Mouse (Mus musculus): ENCODE measurements at regions not wholly inside any gene's neighbourhood (a gene's known extent, or its start where the extent isn't known, plus 50 kb on each side); places are given as distances from the start of the nearest gene placed in this dataset.

DNA sequence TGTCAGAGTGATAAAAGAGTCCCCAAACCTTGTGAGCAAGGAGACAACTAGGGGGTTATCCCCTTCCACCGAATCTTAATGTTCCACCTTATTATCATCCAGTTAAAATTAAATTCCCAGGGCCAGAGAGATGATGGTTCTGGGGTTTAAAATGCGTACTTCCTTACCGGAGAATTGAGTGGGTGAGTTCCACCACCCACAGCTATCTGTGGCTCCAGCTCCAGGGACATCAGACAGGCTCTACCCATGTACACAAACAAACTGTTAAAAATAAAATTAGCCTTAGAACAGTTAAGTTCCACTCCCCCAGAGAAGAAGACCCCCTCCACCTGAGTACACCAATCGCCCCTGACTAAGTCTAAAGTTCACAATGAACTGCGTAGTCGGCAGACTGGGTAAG lies 52.0 kb upstream of the Mgat5 start:
- DNase-seq (ENCODE audit: low spot score), result no peak

DNA sequence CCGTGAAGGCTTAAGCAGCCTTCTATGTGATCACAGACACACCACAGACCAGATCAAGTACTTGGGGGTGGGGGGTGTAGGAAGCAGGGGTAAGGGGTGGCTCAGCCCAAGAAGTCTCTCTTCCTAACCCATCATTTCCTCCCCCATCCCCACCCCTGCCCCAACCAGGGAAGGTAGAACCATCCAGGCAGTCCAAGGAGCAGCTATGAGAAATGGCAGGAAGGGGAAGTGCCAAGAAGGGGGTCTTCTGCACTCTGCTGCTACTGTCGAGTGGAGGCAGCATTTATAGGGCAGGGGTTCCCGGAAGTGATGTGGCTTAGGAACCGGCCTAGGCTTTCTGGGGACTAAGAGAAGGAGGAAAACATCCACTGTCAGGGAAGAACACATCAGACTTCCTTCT lies 69.3 kb upstream of the Mgat5 start:
- no peak for DNase-seq (ENCODE audit: low spot score)

GRCm38 (mm10) chr1:127131871-127132270 lies 72.9 kb upstream of the Mgat5 start:
- no peak for DNase-seq (ENCODE audit: low spot score)

- no peak for DNase-seq (ENCODE audit: low spot score)
Measured at GRCm38 (mm10) chr1:127124862-127125261, 80.0 kb upstream of the Mgat5 start.

DNA sequence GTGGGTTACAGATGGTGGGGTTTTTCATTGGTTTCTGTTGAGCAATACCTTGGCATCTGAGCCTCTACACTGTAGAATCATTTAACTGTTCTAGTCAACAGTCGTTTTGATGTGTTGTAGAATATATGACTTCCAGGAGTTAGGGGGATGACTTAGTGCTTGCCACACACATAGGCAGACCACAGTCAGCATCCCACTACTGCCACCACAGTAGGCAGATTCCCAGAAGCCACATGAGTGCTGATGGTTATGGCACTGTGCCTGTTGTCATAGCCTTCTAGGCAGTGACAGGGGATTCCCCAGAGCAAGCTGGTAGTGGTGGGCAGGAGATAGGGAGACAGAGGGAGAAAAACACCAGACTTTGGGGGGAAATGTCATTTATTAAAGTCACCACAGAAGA lies 86.8 kb upstream of the Mgat5 start:
- no peak for DNase-seq (ENCODE audit: low spot score)

GRCm38 (mm10) chr1:127107485-127107884 lies 97.3 kb upstream of the Mgat5 start:
- no peak for DNase-seq (ENCODE audit: low spot score)

GRCm38 (mm10) chr1:127105861-127106260 lies 99.0 kb upstream of the Mgat5 start:
- no peak for DNase-seq (ENCODE audit: low spot score)

DNA sequence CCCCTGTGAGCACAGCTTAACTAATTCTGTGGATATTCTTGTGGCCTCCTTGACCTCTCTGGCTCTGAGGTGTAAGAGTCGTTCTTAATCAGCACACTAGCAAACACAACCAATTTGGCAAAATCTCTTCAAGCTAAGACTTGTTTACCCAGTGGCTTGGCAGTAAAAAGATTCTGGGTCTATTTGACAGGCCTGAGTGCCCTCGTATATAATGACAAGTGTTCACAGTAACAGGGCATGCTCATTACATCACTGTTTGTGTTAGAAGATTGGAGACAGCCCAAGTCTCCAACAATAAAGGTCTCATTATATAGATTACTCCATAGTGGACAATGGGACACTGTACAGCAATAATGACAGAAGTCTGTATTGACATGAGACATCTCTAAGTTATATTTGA lies 101.2 kb upstream of the Mgat5 start:
- no peak for DNase-seq (ENCODE audit: low spot score)

- no peak for DNase-seq (ENCODE audit: low spot score)
Measured at GRCm38 (mm10) chr1:127098871-127099420, 105.9 kb upstream of the Mgat5 start.

DNA sequence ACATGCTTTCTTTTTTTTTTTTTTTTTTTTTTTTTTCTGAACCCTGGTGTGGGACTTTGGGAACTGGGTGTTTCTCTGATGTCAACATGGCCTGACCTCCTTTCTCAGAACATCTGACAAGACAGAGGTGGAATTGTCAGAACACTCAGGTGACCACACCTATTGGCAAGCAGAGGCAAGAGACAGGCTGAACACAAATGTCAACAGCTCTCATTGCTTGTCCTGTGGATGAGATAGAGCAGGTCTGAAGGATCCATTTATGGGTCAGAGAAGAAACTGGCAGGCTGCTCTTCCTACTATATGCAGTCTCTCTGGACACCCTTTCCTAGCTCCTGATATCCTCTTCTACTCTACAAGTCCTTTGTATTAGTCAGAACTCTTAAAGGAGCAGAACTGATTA lies 117.2 kb upstream of the Mgat5 start:
- DNase-seq (ENCODE audit: low spot score), result no peak

GRCm38 (mm10) chr1:127085988-127086387 lies 118.8 kb upstream of the Mgat5 start:
- DNase-seq (ENCODE audit: low spot score), result no peak

DNA sequence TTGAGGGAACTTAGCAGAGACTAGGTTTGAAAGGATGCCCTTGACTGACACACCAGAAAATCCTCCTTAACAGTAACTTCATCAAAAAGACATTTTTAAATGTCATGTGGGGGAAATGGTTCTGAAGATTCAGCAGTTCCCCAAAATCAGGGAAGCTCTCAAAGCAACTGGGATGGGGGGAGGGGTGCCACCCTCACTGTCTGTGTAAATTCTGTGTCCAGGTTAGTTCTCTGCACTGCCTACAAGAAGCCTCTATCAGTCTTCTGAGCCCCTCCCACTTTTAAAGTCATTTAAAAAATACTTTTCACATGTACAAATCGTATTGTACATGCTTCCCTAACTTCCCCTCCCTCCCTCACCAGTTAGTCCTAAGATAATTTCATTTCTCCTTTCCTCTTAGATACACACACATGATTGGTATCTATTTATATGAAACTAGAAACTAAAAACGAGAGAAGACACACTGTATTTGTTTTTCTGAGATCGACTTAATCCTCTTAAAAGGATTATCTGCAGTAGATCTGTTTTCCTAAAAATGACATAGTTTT lies 121.0 kb upstream of the Mgat5 start:
- DNase-seq (ENCODE audit: low spot score), result no peak

- no peak for DNase-seq (ENCODE audit: low spot score)
Measured at GRCm38 (mm10) chr1:127079012-127079411, 125.8 kb upstream of the Mgat5 start.

DNA sequence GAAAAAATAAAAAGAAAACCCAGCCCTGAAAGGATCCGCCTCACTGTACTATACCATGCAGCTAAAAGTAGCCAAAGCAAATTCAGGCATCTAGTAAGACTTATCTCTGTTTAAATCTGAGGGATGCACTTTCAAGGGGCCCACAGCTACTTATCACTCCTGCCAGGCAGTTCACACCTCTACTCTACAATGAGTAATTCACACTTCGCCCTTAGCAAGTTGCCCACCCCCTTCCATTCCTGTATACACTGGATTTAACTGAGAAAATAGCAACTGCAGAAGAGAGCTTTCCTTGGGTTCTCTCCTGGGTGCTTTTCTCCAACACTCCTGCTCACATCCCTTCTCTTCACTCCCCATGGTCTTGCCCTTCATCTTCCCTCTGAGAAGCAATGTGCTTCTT lies 142.4 kb upstream of the Mgat5 start:
- DNase-seq (ENCODE audit: low spot score), result no peak

DNA sequence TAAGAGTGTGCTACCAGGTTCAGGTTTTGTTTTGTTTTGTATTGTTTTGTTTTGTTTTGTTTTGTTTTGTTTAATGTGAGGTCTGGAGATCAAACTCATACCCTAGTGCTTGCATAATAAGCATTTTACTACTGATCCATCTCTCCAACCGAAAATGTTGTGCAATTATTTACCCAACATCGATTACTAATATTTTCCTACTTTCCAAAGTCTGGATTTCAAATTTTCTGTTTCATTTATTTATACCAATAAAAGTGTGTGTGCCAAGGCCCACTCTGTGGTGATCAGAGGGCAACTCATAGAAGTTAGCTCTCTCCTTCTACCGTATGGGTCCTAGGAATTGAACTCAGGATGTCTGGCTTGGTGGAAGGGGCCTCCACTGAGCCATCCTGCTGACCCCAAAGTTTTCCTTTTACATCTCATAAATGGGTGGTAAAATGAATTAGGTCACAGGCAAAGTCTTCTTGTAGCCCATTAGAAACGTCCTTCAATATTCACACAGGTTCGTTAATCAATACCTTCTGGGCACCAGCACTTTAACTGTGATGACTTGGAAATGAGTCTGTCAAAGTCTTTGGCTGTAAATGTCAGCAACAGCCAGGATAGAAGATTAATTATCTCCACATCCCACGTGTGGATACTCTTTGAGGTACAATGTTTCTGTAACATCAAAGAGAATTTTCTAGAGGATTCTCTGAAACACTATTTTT lies 158.9 kb upstream of the Mgat5 start:
- DNase-seq (ENCODE audit: low spot score), result no peak

- no peak for DNase-seq (ENCODE audit: low spot score)
Measured at GRCm38 (mm10) chr1:127034748-127035147, 170.1 kb upstream of the Mgat5 start.

DNA sequence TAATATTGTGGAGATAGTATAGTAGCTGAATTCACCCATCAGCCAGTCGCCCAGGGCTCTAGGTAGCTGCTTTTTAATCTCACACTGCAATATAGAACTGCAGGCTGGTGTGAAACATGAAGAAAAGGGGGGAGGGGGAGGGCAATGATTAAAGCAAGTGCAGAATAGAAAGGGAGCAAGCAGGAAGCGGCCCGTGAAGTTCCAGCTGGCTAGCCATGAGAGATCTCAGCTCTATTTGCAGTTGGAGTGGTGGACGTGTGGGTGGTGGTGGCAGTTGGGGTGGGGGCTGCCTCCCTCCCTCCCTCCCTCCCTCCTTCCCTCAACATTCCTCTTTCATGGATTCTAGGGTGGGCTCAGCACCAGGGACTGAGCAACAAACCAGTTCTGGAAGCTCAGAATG lies 173.3 kb upstream of the Mgat5 start:
- no peak for DNase-seq (ENCODE audit: low spot score)

DNA sequence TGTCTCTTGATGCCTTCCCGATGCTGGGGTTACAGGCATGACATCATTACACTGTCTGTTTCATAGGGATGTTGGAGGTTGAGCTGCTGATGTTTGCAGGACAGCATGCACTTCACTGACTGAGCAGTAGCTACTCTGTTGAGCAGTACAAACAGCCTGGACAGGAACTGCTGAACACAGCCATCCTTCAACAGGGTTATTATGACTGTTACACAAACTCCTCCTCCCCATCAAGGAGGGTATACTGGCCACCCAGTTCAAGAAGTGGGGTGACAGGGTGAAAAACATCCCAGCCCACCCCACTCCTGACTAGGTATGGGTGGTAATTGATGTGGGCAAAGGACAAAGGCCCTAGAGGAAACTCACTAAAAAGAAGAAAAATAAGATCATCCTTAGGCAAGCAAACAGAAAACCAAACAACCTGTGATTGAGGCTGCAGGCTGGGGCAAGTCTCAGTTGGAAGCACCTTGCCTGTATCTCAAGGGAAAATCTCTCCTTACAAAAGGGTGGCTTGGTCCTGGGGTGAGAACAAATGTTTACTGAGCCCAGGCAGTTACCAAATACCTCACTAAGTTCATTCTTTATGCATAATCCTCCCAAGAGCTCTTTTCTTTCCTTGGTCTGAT lies 175.8 kb upstream of the Mgat5 start:
- no peak for DNase-seq (ENCODE audit: low spot score)

- no peak for DNase-seq (ENCODE audit: low spot score)
Measured at GRCm38 (mm10) chr1:127023100-127023499, 181.7 kb upstream of the Mgat5 start.

GRCm38 (mm10) chr1:127017698-127018097 lies 187.1 kb upstream of the Nckap5 start:
- no peak for DNase-seq (ENCODE audit: low spot score)

DNA sequence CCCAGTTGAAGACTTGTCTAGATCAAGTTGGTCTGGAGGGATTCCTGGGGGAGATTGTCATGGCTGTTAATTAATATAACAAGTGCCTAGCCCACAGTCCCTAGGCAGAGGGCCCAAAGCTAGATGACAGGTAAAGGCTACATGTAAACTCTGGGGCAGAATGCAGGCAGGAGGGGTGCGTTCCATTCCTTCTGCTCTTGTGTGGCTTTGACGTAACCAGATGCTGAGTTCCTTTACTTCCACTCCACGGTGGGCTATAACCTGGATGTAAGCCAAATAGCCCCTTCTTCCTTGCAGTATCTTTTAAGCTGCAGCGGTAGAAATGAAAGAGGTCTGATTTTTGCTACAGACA lies 185.3 kb upstream of the Nckap5 start:
- DNase-seq (ENCODE audit: low spot score), result no peak

DNA sequence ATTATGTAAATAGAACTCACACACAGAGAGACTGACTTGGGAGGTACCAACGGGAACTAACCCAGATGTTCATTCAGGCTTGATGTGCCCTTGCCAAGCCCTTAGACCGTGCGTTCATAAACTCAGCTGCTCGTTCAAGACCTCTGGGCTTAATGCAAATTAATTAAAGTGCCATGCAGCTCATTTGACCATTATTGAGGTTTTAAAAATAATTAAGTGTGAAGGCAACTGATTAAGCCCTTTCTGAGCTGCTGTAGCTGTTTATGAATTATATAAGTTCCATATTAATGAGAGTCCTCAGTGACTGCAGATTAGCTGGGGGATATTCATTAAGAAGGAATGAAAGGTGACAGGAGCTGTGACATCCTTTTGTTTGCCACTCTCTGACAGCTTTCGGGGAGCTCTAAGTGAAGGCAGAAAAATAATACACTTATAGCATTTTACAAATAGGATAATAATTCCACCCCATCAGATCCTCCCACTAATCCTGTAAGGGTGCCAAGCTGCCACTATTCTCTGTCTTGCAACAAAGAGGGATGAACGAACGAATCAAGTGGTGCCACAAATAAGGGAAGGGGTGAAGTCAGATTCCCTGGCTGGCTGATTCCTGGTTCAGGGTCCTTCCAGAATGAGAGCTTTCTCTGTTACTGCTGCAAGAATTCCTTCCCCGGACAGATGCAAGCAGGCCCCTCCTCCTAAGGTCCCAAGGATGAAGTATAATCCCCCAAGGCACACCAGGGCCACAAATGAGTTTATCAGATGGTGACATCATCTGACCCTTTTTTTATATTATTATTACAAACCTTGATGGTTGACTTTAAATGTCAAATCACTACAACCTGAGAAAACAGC lies 184.7 kb upstream of the Nckap5 start:
- DNase-seq (ENCODE audit: low spot score), result no peak

DNA sequence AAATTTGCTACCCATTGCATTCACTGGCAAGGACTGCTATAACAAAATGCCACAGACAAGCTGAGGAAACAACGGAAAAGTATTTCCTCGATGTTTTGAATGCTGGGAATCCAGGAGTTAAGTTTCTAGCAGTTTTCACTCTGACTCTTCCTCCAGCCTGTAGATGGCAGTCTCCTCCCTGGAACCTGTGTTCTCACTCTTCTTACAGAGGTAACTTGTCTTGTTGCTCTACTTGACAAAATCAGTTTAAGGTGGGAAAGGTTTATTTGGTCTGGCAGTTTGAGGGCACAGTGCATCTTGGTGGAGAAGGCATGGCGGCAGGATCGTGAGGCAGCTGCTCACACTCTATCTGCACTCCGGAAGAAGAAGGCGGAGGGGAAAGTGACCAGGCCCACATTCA lies 181.3 kb upstream of the Nckap5 start:
- DNase-seq (ENCODE audit: low spot score), result no peak

All from ovary, postnatal 10 days (tissue).